In genomic region chr4:140641414-140641918, GRCm38 (mm10) we compare ENCODE assay signal across 13 mouse cellular contexts. TPM values are rescaled to one million over a fixed set of nuclear protein-coding genes. Genes with fewer than 3 reads are reported as not detected.
A peak's percentile ranks its signal among the peaks of the same experiment; 100 is the strongest.
DNase-seq lines count a peak whose midpoint lies in the region.
"Had no signal": no experiment of that assay in that cellular context is flagged by ENCODE, and none has a peak within 500 bp of the region (broad histone marks: within the 10 kb centered on the region; RNA-seq: fewer than 3 reads in every experiment).

No protein-coding gene starts in this region.

- DNase-seq in frontal cortex, postnatal 36 days (ENCODE audit: low spot score in 2 of 2), result peak; percentile 47 to 48
- DNase-seq in frontal cortex, postnatal 25 days (ENCODE audit: low spot score in 2 of 2), result no peak
- peak; percentile 52 for DNase-seq in right cerebral cortex, adult 18-20 months
- DNase-seq in right cerebral cortex, postnatal 4 days, result no peak
- DNase-seq in embryonic facial prominence, embryonic 10.5 days (ENCODE audit: low spot score), result no peak
- DNase-seq in retina, postnatal 1 day, result no peak
- no peak for DNase-seq in lung, postnatal 25 days (ENCODE audit: low spot score)
- DNase-seq in ovary, adult 18-20 months (ENCODE audit: low spot score), result no peak
- DNase-seq: gastrocnemius, postnatal 10 days; kidney, adult 11 months; thymus, postnatal 4 days had no signal

- peaks cover 82% of the 10 kb centered on the region for H3K36me3 ChIP-seq in embryonic facial prominence, embryonic 10.5 days (replicated peaks)

- no peaks in the 10 kb centered on the region for H3K27me3 ChIP-seq in embryonic facial prominence, embryonic 10.5 days (replicated peaks; ENCODE audit: low read depth, poor library complexity, severe bottlenecking)
- H3K27me3 ChIP-seq: embryonic facial prominence, embryonic 12.5 days; heart, embryonic 13.5 days had no signal

- H3K9me3 ChIP-seq in embryonic facial prominence, embryonic 10.5 days, result peaks cover 12% of the 10 kb centered on the region

- H3K4me3 ChIP-seq in embryonic facial prominence, embryonic 10.5 days, result no peak overlapping the region
- H3K4me3 ChIP-seq: embryonic facial prominence, embryonic 12.5 days; heart, embryonic 13.5 days had no signal

- 75% methylated on average over 5 of the region's 5 CpGs for WGBS in embryonic facial prominence, embryonic 10.5 days

- 0 out of 2 replicates have a peak overlapping the region, but pooled peaks have one; percentile 20 for H3K27ac ChIP-seq in embryonic facial prominence, embryonic 10.5 days (replicated peaks)
- H3K27ac ChIP-seq: embryonic facial prominence, embryonic 12.5 days; heart, embryonic 13.5 days had no signal

- peaks cover 53% of the 10 kb centered on the region for H3K4me1 ChIP-seq in embryonic facial prominence, embryonic 10.5 days
- H3K4me1 ChIP-seq: embryonic facial prominence, embryonic 12.5 days had no signal

RNA-seq across cellular contexts. Expression of gene Arhgef10l, which starts 24.3 kb away (rescaled TPM):
- 17.9 and 18.2 TPM in 2 replicates for polyA plus RNA-seq in embryonic facial prominence, embryonic 10.5 days (2016; fragmentation: Nextera tagmentation; extraction: Ambion mirVana)

RNA-seq across cellular contexts. Expression of gene Rcc2, which starts 58.9 kb away (rescaled TPM):
- polyA plus RNA-seq in embryonic facial prominence, embryonic 10.5 days (2016; fragmentation: Nextera tagmentation; extraction: Ambion mirVana), result 54.4 and 59.8 TPM in 2 replicates

Comparison
In these comparisons a context has a peak if more than half of its experiments do, and no peak if none do; other contexts are left out.
1. DNase-seq: peak in frontal cortex, postnatal 36 days (2 of 2) and right cerebral cortex, adult 18-20 months (single experiment); none in frontal cortex, postnatal 25 days (0 of 2), right cerebral cortex, postnatal 4 days (single experiment), embryonic facial prominence, embryonic 10.5 days (single experiment), retina, postnatal 1 day (single experiment), lung, postnatal 25 days (single experiment) and ovary, adult 18-20 months (single experiment).